Mouse (Mus musculus) kidney, embryonic 16.5 days (tissue): ENCODE results near the gene Slc38a7. TPM values are rescaled to one million over a fixed set of nuclear protein-coding genes. Genes with fewer than 3 reads are reported as not detected.

Experiments
- ATAC-seq: fragments of 200-750 bp; cut with Nextera tagmentation; 2 replicates; pipeline ENCODE4 v1.8.0; 2017; ENCODE audit warnings: moderate TSS enrichment; ENCODE audit not compliant: low FRiP score, low TSS enrichment
- H3K27ac ChIP-seq: fragments of 300-500 bp; sonication (generic); 2 replicates; pipeline ENCODE4 v1.5.1; 2014; ENCODE audit warnings: low read length
- H3K27me3 ChIP-seq: fragments of 300-500 bp; sonication (generic); 2 replicates; pipeline ENCODE4 v1.6.1; 2014; ENCODE audit warnings: low read length, control low read depth, mixed read lengths; ENCODE audit not compliant: insufficient read depth
- H3K36me3 ChIP-seq: fragments of 300-500 bp; sonication (generic); 2 replicates; pipeline ENCODE4 v1.6.1; 2014; ENCODE audit warnings: low read length, control low read depth, mixed read lengths; ENCODE audit not compliant: insufficient read depth
- H3K4me1 ChIP-seq: fragments of 300-500 bp; sonication (generic); 2 replicates; pipeline ENCODE4 v1.6.1; 2014; ENCODE audit warnings: low read length, control low read depth, mixed read lengths; ENCODE audit not compliant: insufficient read depth
- H3K4me2 ChIP-seq: fragments of 300-500 bp; sonication (generic); replicated peaks from 2 replicates; pipeline ENCODE4 v1.6.1; 2014; ENCODE audit warnings: low read depth, low read length
- H3K4me3 ChIP-seq: fragments of 300-500 bp; sonication (generic); 2 replicates; pipeline ENCODE4 v1.5.1; 2014; ENCODE audit warnings: mild to moderate bottlenecking, low read length
- H3K9ac ChIP-seq: fragments of 300-500 bp; sonication (generic); replicated peaks from 2 replicates; pipeline ENCODE4 v1.6.1; 2014; ENCODE audit warnings: low read length
- H3K9me3 ChIP-seq: fragments of 300-500 bp; sonication (generic); 2 replicates; pipeline ENCODE4 v1.6.1; 2016; ENCODE audit warnings: low read length, control low read depth
- WGBS: fragments of 180-500 bp; shearing (Covaris S2); extraction: QIAGEN DNeasy Blood & Tissue Kit; methylation state at CpG from one replicate; pipeline ENCODE4 v1.1.7; 2014; 5-methylcytosine and 5-hydroxymethylcytosine counted together
- polyA plus RNA-seq: library from polyadenylated mRNA; unstranded; fragments of >200 nt; fragmentation: Nextera tagmentation; extraction: Ambion mirVana; gene quantifications from 2 replicates; pipeline ENCODE4 v1.2.1, GENCODE M21; 2015

The Slc38a7 gene
- polyA plus RNA-seq, 1 experiment from 2014 or later, result 19.7 TPM

- Histone ChIP-seq H3K9ac (no peak overlapping the region), H3K4me1 (peaks cover 10% of the 10 kb centered on the region), H3K36me3 (peaks cover 6% of the 10 kb centered on the region; the same call in 1 of the 2 replicates), H3K27me3 (no peaks in the 10 kb centered on the region), H3K4me3 (peak overlapping the region; percentile 83), H3K4me2 (peak overlapping the region; percentile 86), H3K9me3 (no peaks in the 10 kb centered on the region), H3K27ac (no peak overlapping the region; the same call in 1 of the 2 replicates)
- 59% methylated on average over 4 of the region's 4 CpGs for WGBS
- ATAC-seq, result peak; percentile 10; the same call in 1 of the 2 replicates
Observed at GRCm38 (mm10) chr8:95852290-95852689, 1.0 kb downstream of the Slc38a7 start.

GRCm38 (mm10) chr8:95850326-95850725 lies 3.0 kb downstream of the Slc38a7 start:
- Histone ChIP-seq H3K9ac (no peak overlapping the region), H3K36me3 (peaks cover 12% of the 10 kb centered on the region), H3K27ac (no peak overlapping the region), H3K4me3 (no peak overlapping the region), H3K4me1 (peaks cover 10% of the 10 kb centered on the region), H3K4me2 (no peak overlapping the region), H3K9me3 (no peaks in the 10 kb centered on the region), H3K27me3 (no peaks in the 10 kb centered on the region)
- no peak for ATAC-seq
- 98% methylated on average over 2 of the region's 2 CpGs for WGBS

DNA sequence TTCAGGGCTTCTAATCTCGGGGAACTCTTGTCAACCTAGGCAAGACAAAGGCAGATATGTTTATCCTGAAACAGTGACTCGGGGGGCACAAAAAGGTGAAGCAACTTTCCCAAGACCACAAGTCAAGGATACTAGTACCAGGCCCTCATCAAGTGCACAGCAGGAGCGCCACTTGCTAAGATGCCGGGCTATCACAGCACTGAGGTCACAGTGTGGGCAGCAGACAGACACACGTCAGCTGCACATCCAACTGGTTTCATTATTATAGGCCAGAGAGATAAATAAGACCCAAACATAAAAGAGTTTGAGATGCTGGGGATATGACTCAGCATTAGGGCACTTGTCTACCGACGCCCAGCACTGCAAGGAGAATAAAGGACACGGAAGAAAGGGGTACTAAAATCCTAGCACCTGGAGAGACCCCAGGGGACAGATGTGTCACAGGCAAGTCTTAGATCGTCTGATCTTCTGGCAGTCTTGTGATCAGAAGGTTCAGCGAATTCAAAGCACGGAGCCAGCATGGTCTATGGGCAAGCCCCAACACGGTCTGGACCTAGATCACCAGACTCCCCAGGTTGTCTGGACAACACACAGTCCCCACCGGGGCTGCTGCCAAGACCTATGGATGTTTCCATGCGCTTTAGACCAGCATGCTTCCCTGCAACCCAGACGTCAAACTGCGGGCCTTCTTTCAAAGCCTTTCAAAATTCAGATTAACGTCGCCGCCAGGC lies 4.4 kb downstream of the Slc38a7 start:
- Histone ChIP-seq H3K4me2 (no peak overlapping the region), H3K27me3 (no peaks in the 10 kb centered on the region), H3K27ac (no peak overlapping the region), H3K9me3 (no peaks in the 10 kb centered on the region), H3K4me3 (no peak overlapping the region), H3K4me1 (peaks cover 10% of the 10 kb centered on the region), H3K9ac (no peak overlapping the region), H3K36me3 (peaks cover 20% of the 10 kb centered on the region)
- WGBS, result 90% methylated on average over 19 of the region's 19 CpGs
- ATAC-seq, result no peak

DNA sequence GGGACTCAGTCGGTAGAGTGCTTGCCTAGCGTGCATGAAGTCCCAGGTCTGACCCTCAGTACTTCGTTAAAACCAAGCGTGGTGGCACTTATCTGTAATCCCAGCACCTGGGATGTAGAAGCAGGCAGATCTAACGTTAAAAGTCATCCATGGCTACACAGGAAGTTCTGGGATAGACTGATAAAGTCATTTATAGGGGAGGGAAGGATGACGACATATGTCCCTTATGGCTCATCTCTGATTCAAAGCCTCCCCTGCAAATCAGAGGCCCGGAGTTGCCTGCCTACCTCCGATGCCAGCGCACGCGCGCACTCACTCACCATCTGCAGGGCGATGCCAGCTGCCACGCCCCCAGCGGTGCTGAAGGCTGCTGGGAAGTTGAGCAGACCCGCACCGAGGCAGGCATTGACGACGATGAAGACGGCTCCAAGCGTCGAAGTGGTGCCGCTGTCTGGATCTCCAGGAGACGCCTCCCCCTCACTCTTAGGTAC lies 5.2 kb downstream of the Slc38a7 start:
- WGBS, result 77% methylated on average over 24 of the region's 24 CpGs
- Histone ChIP-seq H3K9me3 (no peaks in the 10 kb centered on the region), H3K4me3 (no peak overlapping the region), H3K4me2 (no peak overlapping the region), H3K27ac (no peak overlapping the region), H3K4me1 (peaks cover 8% of the 10 kb centered on the region), H3K27me3 (no peaks in the 10 kb centered on the region), H3K9ac (no peak overlapping the region), H3K36me3 (peaks cover 20% of the 10 kb centered on the region)
- ATAC-seq, result no peak

- Histone ChIP-seq H3K27me3 (no peaks in the 10 kb centered on the region), H3K4me1 (no peaks in the 10 kb centered on the region), H3K9me3 (no peaks in the 10 kb centered on the region), H3K4me3 (no peak overlapping the region), H3K27ac (no peak overlapping the region), H3K36me3 (peaks cover 32% of the 10 kb centered on the region), H3K9ac (no peak overlapping the region), H3K4me2 (no peak overlapping the region)
- ATAC-seq, result no peak
- WGBS, result 90% methylated on average over 7 of the region's 7 CpGs
Observed at GRCm38 (mm10) chr8:95845026-95845425, 8.3 kb downstream of the Slc38a7 start.

GRCm38 (mm10) chr8:95843968-95844367 lies 9.4 kb downstream of the Slc38a7 start:
- no peaks in the 10 kb centered on the region for H3K9me3 ChIP-seq
- ATAC-seq, result no peak

GRCm38 (mm10) chr8:95841436-95841835 lies 11.9 kb downstream of the Slc38a7 start:
- Histone ChIP-seq H3K27ac (no peak overlapping the region), H3K36me3 (peaks cover 30% of the 10 kb centered on the region), H3K9me3 (no peaks in the 10 kb centered on the region), H3K27me3 (no peaks in the 10 kb centered on the region), H3K9ac (no peak overlapping the region), H3K4me2 (no peak overlapping the region), H3K4me3 (no peak overlapping the region), H3K4me1 (no peaks in the 10 kb centered on the region)
- no peak for ATAC-seq
- WGBS, result 87% methylated on average over 15 of the region's 15 CpGs

More at GRCm38 (mm10) chr8:95843968-95844367, 9.4 kb downstream of the Slc38a7 start:
- Histone ChIP-seq H3K9ac (no peak overlapping the region), H3K27me3 (no peaks in the 10 kb centered on the region), H3K36me3 (peaks cover 32% of the 10 kb centered on the region), H3K4me1 (no peaks in the 10 kb centered on the region), H3K4me3 (no peak overlapping the region), H3K4me2 (no peak overlapping the region), H3K27ac (no peak overlapping the region)
- WGBS, result 92% methylated on average over 6 of the region's 6 CpGs

GRCm38 (mm10) chr8:95839289-95839688 lies 14.1 kb downstream of the Slc38a7 start:
- H3K4me1 ChIP-seq, result no peaks in the 10 kb centered on the region
- H3K4me2 ChIP-seq, result no peak overlapping the region
- H3K27ac ChIP-seq, result no peak overlapping the region
- peaks cover 18% of the 10 kb centered on the region; the same call in 1 of the 2 replicates for H3K36me3 ChIP-seq
- no peaks in the 10 kb centered on the region for H3K9me3 ChIP-seq
- H3K27me3 ChIP-seq, result no peaks in the 10 kb centered on the region
- WGBS, result 98% methylated on average over 4 of the region's 4 CpGs
- ATAC-seq, result no peak
- no peak overlapping the region for H3K9ac ChIP-seq
- no peak overlapping the region for H3K4me3 ChIP-seq

- peaks cover 9% of the 10 kb centered on the region for H3K4me1 ChIP-seq
- no peak overlapping the region for H3K27ac ChIP-seq
- no peaks in the 10 kb centered on the region for H3K9me3 ChIP-seq
- ATAC-seq, result no peak
- H3K27me3 ChIP-seq, result no peaks in the 10 kb centered on the region
- 92% methylated on average over 10 of the region's 10 CpGs for WGBS
- H3K4me3 ChIP-seq, result no peak overlapping the region
- peaks cover 16% of the 10 kb centered on the region; the same call in 1 of the 2 replicates for H3K36me3 ChIP-seq
- no peak overlapping the region for H3K9ac ChIP-seq
- no peak overlapping the region for H3K4me2 ChIP-seq
Observed at GRCm38 (mm10) chr8:95837266-95837665, 16.1 kb downstream of the Slc38a7 start.

DNA sequence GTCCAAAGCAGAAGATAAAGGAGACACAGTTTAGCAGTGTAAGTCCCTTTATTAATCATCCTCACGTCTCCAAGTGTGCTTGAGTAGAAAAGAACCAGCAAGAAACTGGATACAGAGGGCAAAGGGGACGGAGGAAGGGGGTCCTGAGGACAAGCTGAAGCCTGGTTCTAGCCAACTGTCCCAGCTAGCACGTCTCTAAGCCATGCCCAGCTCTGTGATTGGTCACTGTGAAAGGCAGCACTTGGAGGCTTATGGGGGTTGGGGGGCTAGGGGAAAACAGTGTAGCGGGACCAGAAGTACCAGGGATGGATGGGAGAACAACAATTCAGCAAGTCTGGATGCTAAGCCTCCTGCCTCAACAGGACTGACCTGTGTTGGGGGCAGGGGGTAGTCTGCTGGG lies 17.4 kb downstream of the Slc38a7 start:
- Histone ChIP-seq H3K9ac (no peak overlapping the region), H3K9me3 (no peaks in the 10 kb centered on the region), H3K27ac (no peak overlapping the region), H3K4me2 (no peak overlapping the region), H3K4me1 (peaks cover 9% of the 10 kb centered on the region), H3K36me3 (0 out of 2 replicates have a peak, but pooled peaks cover 9% of the 10 kb centered on the region), H3K4me3 (no peak overlapping the region), H3K27me3 (no peaks in the 10 kb centered on the region)
- WGBS, result 70% methylated on average over 4 of the region's 4 CpGs
- no peak for ATAC-seq
